Mouse (Mus musculus) thymus, postnatal 25 days (tissue): ENCODE measurements around the gene AC170998.1.

Experiments
- DNase-seq: peaks from one replicate; pipeline ENCODE4 v3.0.0; 2022

Gene AC170998.1

GRCm38 (mm10) chr17:28725783-28726182 is at the start of gene AC170998.1:
Gene AC170998.1 (plus strand): TSS chr17:28726083.
- no peak for DNase-seq

GRCm38 (mm10) chr17:28682311-28683084 is 43.4 kb upstream of the AC170998.1 start:
- DNase-seq, result no peak

- DNase-seq, result no peak
Measured at GRCm38 (mm10) chr17:28683601-28684000, 42.3 kb upstream of the AC170998.1 start.

- DNase-seq, result no peak
Measured at GRCm38 (mm10) chr17:28684631-28685030, 41.3 kb upstream of the AC170998.1 start.

- DNase-seq, result no peak
Measured at GRCm38 (mm10) chr17:28687354-28687753, 38.5 kb upstream of the AC170998.1 start.

- DNase-seq, result peak; percentile 32
Measured at GRCm38 (mm10) chr17:28689586-28690283, 36.1 kb upstream of the AC170998.1 start, which contains the start of gene Slc26a8. Gene Slc26a8 (minus strand): TSS chr17:28690233.

GRCm38 (mm10) chr17:28690776-28691686 is 34.9 kb upstream of the AC170998.1 start, which contains the start of gene Mapk14:
Gene Mapk14 (plus strand): TSS chr17:28691329.
- peak; percentile 100 for DNase-seq

- DNase-seq, result peak; percentile 62
Measured at GRCm38 (mm10) chr17:28691687-28692340, 34.1 kb upstream of the AC170998.1 start.

GRCm38 (mm10) chr17:28692341-28692710 is 33.6 kb upstream of the AC170998.1 start:
- DNase-seq, result peak; percentile 71

GRCm38 (mm10) chr17:28693086-28693485 is 32.8 kb upstream of the AC170998.1 start:
- DNase-seq, result no peak

GRCm38 (mm10) chr17:28694078-28694477 is 31.8 kb upstream of the AC170998.1 start:
- DNase-seq, result no peak

- DNase-seq, result no peak
Measured at GRCm38 (mm10) chr17:28694832-28695231, 31.1 kb upstream of the AC170998.1 start.

GRCm38 (mm10) chr17:28696641-28697040 is 29.2 kb upstream of the AC170998.1 start:
- DNase-seq, result no peak

- no peak for DNase-seq
Measured at GRCm38 (mm10) chr17:28697290-28698195, 28.3 kb upstream of the AC170998.1 start.

GRCm38 (mm10) chr17:28698245-28698644 is 27.6 kb upstream of the AC170998.1 start:
- DNase-seq, result no peak

GRCm38 (mm10) chr17:28698672-28699071 is 27.2 kb upstream of the AC170998.1 start:
- DNase-seq, result no peak

- DNase-seq, result no peak
Measured at GRCm38 (mm10) chr17:28699789-28700188, 26.1 kb upstream of the AC170998.1 start.

GRCm38 (mm10) chr17:28701171-28701570 is 24.7 kb upstream of the AC170998.1 start:
- DNase-seq, result no peak

GRCm38 (mm10) chr17:28701737-28702136 is 24.1 kb upstream of the AC170998.1 start:
- DNase-seq, result no peak

- no peak for DNase-seq
Measured at GRCm38 (mm10) chr17:28702646-28703045, 23.2 kb upstream of the AC170998.1 start.

- no peak for DNase-seq
Measured at GRCm38 (mm10) chr17:28706697-28707096, 19.2 kb upstream of the AC170998.1 start.
